10 mouse cellular contexts compared by ENCODE assay signal in genomic region chr5:122986091-122986493, GRCm38 (mm10). TPM values are rescaled to one million over a fixed set of nuclear protein-coding genes. Genes with fewer than 3 reads are reported as not detected.
A peak's percentile ranks its signal among the peaks of the same experiment; 100 is the strongest.
DNase-seq lines count a peak whose midpoint lies in the region; ATAC-seq and TF ChIP-seq lines count a peak whose summit lies in the region.
"Had no signal": no experiment of that assay in that cellular context is flagged by ENCODE, and none has a peak within 500 bp of the region (broad histone marks: within the 10 kb centered on the region; RNA-seq: fewer than 3 reads in every experiment).

No protein-coding gene starts in this region.

- H3K27me3 ChIP-seq in heart, embryonic 12.5 days (replicated peaks) = no peaks in the 10 kb centered on the region
- H3K27me3 ChIP-seq in heart, adult 2 months (ENCODE audit: control insufficient read depth, insufficient read depth, low read length) = no peaks in the 10 kb centered on the region
- H3K27me3 ChIP-seq in embryonic facial prominence, embryonic 13.5 days = no peaks in the 10 kb centered on the region; the same call in 1 of the 2 replicates
- no peaks in the 10 kb centered on the region for H3K27me3 ChIP-seq in limb, embryonic 11.5 days (ENCODE audit: control insufficient read depth, insufficient read depth, low read length)

- intact Hi-C loops in heart, adult 2 months (cut with DNase I) = no loop called here

- peaks cover 3% of the 10 kb centered on the region; the same call in 1 of the 2 replicates for H3K36me3 ChIP-seq in heart, embryonic 12.5 days
- H3K36me3 ChIP-seq in heart, adult 2 months (ENCODE audit: control insufficient read depth, insufficient read depth, low read length) = no peaks in the 10 kb centered on the region
- no peaks in the 10 kb centered on the region for H3K36me3 ChIP-seq in embryonic facial prominence, embryonic 13.5 days
- H3K36me3 ChIP-seq in limb, embryonic 11.5 days (ENCODE audit: control insufficient read depth, insufficient read depth, low read length) = 0 out of 2 replicates have a peak, but pooled peaks cover 3% of the 10 kb centered on the region

- no peak for TF ChIP-seq CTCF in heart, adult 2 months (IDR thresholded peaks at IDR 0.05)

- peak overlapping the region; percentile 45; the same call in 1 of the 2 replicates for H3K9ac ChIP-seq in heart, embryonic 12.5 days
- no peak overlapping the region for H3K9ac ChIP-seq in heart, adult 2 months (ENCODE audit: low read depth, low read length)
- H3K9ac ChIP-seq in embryonic facial prominence, embryonic 13.5 days = no peak overlapping the region
- H3K9ac ChIP-seq in limb, embryonic 11.5 days (ENCODE audit: low read length) = 0 out of 2 replicates have a peak overlapping the region, but pooled peaks have one; percentile 18

- no peaks in the 10 kb centered on the region for H3K79me2 ChIP-seq in heart, adult 2 months (replicated peaks; ENCODE audit: control insufficient read depth, insufficient read depth, low read length)

- no peak for ATAC-seq in heart, embryonic 12.5 days (ENCODE audit: insufficient number of reproducible peaks, low FRiP score)
- ATAC-seq in embryonic facial prominence, embryonic 13.5 days (ENCODE audit: insufficient number of reproducible peaks, insufficient read depth, low FRiP score, low TSS enrichment, low read depth) = no peak
- ATAC-seq in limb, embryonic 11.5 days (ENCODE audit: insufficient number of reproducible peaks, low FRiP score, low TSS enrichment, low read depth) = no peak
- ATAC-seq in megakaryocyte progenitor cell, adult 5-6 weeks (replicated peaks; ENCODE audit: poor library complexity) = no peak

- H3K4me3 ChIP-seq in heart, embryonic 12.5 days = no peak overlapping the region
- no peak overlapping the region for H3K4me3 ChIP-seq in heart, adult 2 months
- H3K4me3 ChIP-seq in embryonic facial prominence, embryonic 13.5 days = no peak overlapping the region
- no peak overlapping the region for H3K4me3 ChIP-seq in limb, embryonic 11.5 days (ENCODE audit: low read depth, low read length)

- H3K9me3 ChIP-seq in heart, embryonic 12.5 days (replicated peaks) = no peaks in the 10 kb centered on the region
- no peaks in the 10 kb centered on the region for H3K9me3 ChIP-seq in embryonic facial prominence, embryonic 13.5 days
- no peaks in the 10 kb centered on the region for H3K9me3 ChIP-seq in limb, embryonic 11.5 days (ENCODE audit: control insufficient read depth, low read length)

- no peak for DNase-seq in heart, adult 2 months
- peak; percentile 41 for DNase-seq in A20 (ENCODE audit: low read depth, low spot score)
- no peak for DNase-seq in limb, embryonic 11.5 days (ENCODE audit: low spot score)
- DNase-seq in B cell, adult 2 months = no peak
- DNase-seq in right cerebral cortex, postnatal 14 days = no peak
- DNase-seq: adrenal gland, adult 8-10 months; cerebellum, postnatal 14 days had no signal

- H3K4me1 ChIP-seq in heart, embryonic 12.5 days (replicated peaks) = peaks cover 40% of the 10 kb centered on the region
- no peaks in the 10 kb centered on the region for H3K4me1 ChIP-seq in heart, adult 2 months (ENCODE audit: control insufficient read depth, insufficient read depth, low read length)
- H3K4me1 ChIP-seq in embryonic facial prominence, embryonic 13.5 days = peaks cover 51% of the 10 kb centered on the region
- H3K4me1 ChIP-seq in limb, embryonic 11.5 days (ENCODE audit: control insufficient read depth, insufficient read depth, low read length) = peaks cover 28% of the 10 kb centered on the region

- no peak for TF ChIP-seq POLR2A in heart, adult 2 months (IDR thresholded peaks at IDR 0.05; ENCODE audit: insufficient read depth, low read depth, low read length)

- TF ChIP-seq EP300 in heart, adult 2 months (IDR thresholded peaks at IDR 0.05; ENCODE audit: insufficient read depth, low read depth, low read length) = no peak

- WGBS in heart, embryonic 12.5 days = 50% methylated on average over 8 of the region's 8 CpGs
- WGBS in heart, adult 2 months = 84% methylated on average over 8 of the region's 8 CpGs
- 39% methylated on average over 8 of the region's 8 CpGs for WGBS in embryonic facial prominence, embryonic 13.5 days
- WGBS in limb, embryonic 11.5 days = 40% methylated on average over 8 of the region's 8 CpGs

- H3K27ac ChIP-seq in heart, embryonic 12.5 days (ENCODE audit: poor library complexity, severe bottlenecking) = no peak overlapping the region
- H3K27ac ChIP-seq in heart, adult 2 months = no peak overlapping the region
- H3K27ac ChIP-seq in embryonic facial prominence, embryonic 13.5 days = no peak overlapping the region
- H3K27ac ChIP-seq in limb, embryonic 11.5 days (replicated peaks; ENCODE audit: low read depth, low read length) = no peak overlapping the region

- H3K4me2 ChIP-seq in heart, embryonic 12.5 days = no peak overlapping the region; the same call in 1 of the 2 replicates
- peak overlapping the region; percentile 98; the same call in 1 of the 2 replicates for H3K4me2 ChIP-seq in embryonic facial prominence, embryonic 13.5 days
- H3K4me2 ChIP-seq in limb, embryonic 11.5 days (ENCODE audit: low read depth, severe bottlenecking) = 0 out of 2 replicates have a peak overlapping the region, but pooled peaks have one; percentile 96

RNA-seq across cellular contexts. Expression of gene Kdm2b, which starts 3.5 kb away (rescaled TPM):
- 38.6 and 39.8 TPM in 2 replicates for polyA plus RNA-seq in heart, embryonic 12.5 days (2016; fragmentation: Nextera tagmentation; extraction: Ambion mirVana)
- 10 to 100 TPM; 12.5 to 14.6 TPM for total RNA-seq in heart, adult 2 months (2021)
- 8.2 and 14.4 TPM in 2 replicates for polyA plus RNA-seq in heart, adult 2 months (2012; rRNA removed)
- 61.6 and 61.9 TPM in 2 replicates for polyA plus RNA-seq in embryonic facial prominence, embryonic 13.5 days (2015; fragmentation: Nextera tagmentation; extraction: Ambion mirVana)
- 67.2 and 79.4 TPM in 2 replicates for polyA plus RNA-seq in limb, embryonic 11.5 days (2014; fragmentation: Nextera tagmentation; extraction: Ambion mirVana)
- 60.0 and 60.4 TPM in 2 replicates for total RNA-seq in megakaryocyte progenitor cell, adult 5-6 weeks (2015)
- 49.0 and 75.4 TPM in 2 replicates for total RNA-seq in megakaryocyte progenitor cell, adult 5-6 weeks (2017)

RNA-seq across cellular contexts. Expression of gene Orai1, which starts 28.8 kb away (rescaled TPM):
- polyA plus RNA-seq in heart, embryonic 12.5 days (2016; fragmentation: Nextera tagmentation; extraction: Ambion mirVana) = 22.8 and 23.3 TPM in 2 replicates
- total RNA-seq in heart, adult 2 months (2021) = 10 to 100 TPM; 11.7 to 15.8 TPM
- 39.0 and 42.8 TPM in 2 replicates for polyA plus RNA-seq in heart, adult 2 months (2012; rRNA removed)
- polyA plus RNA-seq in embryonic facial prominence, embryonic 13.5 days (2015; fragmentation: Nextera tagmentation; extraction: Ambion mirVana) = 10.4 and 12.5 TPM in 2 replicates
- 10.0 and 10.3 TPM in 2 replicates for polyA plus RNA-seq in limb, embryonic 11.5 days (2014; fragmentation: Nextera tagmentation; extraction: Ambion mirVana)
- 66.5 and 68.6 TPM in 2 replicates for total RNA-seq in megakaryocyte progenitor cell, adult 5-6 weeks (2015)
- 13.5 and 20.8 TPM in 2 replicates for total RNA-seq in megakaryocyte progenitor cell, adult 5-6 weeks (2017)

Comparison
In these comparisons a context has a peak if more than half of its experiments do, and no peak if none do; other contexts are left out.
1. H3K9ac ChIP-seq: peak in heart, embryonic 12.5 days (single experiment) and limb, embryonic 11.5 days (single experiment); none in heart, adult 2 months (single experiment) and embryonic facial prominence, embryonic 13.5 days (single experiment).